Mouse (Mus musculus): Measurements from ENCODE around the gene Apc2.

DNA sequence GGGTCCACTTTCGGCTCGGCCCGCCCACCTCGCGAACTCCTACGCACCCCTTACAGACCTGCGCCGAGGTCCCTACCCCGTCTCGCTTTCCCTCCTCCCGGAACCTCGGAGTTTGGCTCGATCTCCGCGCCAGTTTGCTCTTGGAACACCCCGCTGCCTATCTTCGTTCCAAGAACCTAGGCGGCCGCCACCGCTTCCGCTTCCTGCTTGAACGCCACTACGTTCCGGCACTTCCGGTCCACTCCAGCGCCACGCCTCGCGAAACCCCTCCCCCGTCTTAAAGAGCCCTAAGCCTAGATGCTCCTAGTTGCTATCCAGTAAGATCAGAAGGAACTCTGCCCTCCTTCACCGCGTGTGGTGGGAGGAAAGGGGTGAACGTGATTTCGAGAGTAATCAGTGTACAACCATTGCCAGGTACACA, 24.6 kb downstream of the Apc2 start, which contains the start of gene 2310011J03Rik:
- TF ChIP-seq CTCF (IDR thresholded peaks at IDR 0.05; ENCODE audit: extremely low read depth, insufficient read depth, low read length) (no peak), POLR2A (IDR thresholded peaks at IDR 0.05; ENCODE audit: extremely low read depth, insufficient read depth, low read length) (peak; percentile 59; the same call in 1 of the 2 replicates)

Measured in cortical plate, adult 2 months (tissue).